Mouse (Mus musculus) heart, adult 10 weeks (tissue): ENCODE data around the gene Uchl1. TPM values are rescaled to one million over a fixed set of nuclear protein-coding genes. Genes with fewer than 3 reads are reported as not detected.

Source experiments
- polyA plus RNA-seq: library from polyadenylated mRNA; stranded (reverse); fragments of 350-450 nt; fragmentation: Illumina TruSeq; extraction: RNeasy Lipid Tissue Mini Kit (QIAGEN cat#74804); gene quantifications from one replicate; pipeline ENCODE4 v1.2.3, GENCODE M21; 2014; ENCODE audit warnings: low read depth, low replicate concordance

Gene Uchl1
- 13.0 TPM for polyA plus RNA-seq

GRCm38 (mm10) chr5:66675983-66676382 lies at the start of gene Uchl1:
Gene Uchl1 (plus strand): TSS chr5:66676091.

Other genes starting within 250 kb of the Uchl1 start
- gene Apbb2, start 57.3 kb upstream of the Uchl1 start, polyA plus RNA-seq: 23.0 TPM
- gene Limch1, start 69.7 kb downstream of the Uchl1 start, polyA plus RNA-seq: 133 TPM